Mouse (Mus musculus): ENCODE measurements around the gene Mier2.
A peak's percentile ranks its signal among the peaks of the same experiment; 100 is the strongest.

The Mier2 gene

DNA sequence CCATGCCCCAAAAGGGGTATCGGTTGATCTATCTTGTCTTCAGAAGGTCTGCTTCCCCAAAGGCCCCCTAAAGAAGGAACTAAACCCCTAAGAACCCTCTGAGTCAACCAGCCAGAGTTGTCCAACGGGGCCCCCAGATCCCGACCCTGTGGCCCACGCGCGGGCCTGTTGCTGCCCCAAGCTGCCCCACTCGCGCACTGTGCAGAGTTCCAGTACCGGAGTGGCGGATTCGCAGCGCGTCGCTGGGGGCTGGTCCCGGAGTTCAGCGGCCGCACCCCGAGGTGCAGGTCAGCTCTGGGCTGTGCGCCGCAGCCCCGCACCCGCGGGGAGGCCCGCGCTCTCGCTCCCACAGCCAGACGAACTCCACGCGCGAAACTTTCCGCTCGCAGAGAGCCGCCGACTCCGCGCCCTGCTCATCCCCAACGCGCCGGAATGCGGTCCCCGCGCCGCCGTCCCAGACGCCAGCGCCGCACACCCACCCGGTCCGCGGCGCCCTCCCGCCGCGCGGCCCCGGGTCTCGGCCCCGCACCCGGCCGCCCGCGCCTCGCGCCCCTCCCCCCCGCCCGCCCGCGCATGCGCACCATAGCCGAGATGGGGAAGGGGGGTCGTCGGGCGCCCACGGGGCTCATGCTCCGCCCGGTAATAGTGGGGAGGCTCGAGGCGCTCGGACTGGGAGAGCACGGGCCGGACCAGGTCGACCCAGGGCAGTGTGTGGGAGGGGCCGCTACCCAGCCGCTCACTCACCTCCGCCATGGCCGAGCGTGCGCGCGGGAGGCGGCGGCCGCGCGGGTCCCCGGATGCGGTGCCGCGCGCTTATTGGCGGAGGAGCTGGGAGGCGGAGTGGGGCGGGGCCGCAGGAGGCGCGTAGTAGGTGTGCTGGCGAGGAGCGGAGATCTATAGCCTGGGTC is at the start of gene Mier2:
Gene Mier2 (minus strand): TSS at position 870 of the 908 bp plus-strand sequence.
- peak; percentile 36 for DNase-seq (ENCODE audit: low read depth, low spot score)

DNA sequence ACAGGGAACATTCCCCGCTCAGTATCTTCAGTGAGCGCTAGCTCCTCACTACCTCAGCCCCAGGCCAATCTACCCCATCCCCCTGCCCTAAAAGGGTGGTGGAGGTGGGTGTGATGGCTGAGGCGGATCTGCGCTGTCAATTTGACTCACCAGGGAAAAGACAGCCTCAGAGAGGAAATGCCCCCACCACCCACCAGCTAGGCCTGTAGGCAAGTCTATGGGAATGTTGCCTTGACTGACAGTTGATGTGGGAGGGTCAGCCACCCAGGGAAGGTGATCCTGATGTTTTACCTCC is 42.9 kb upstream of the Mier2 start:
- no peak for DNase-seq (ENCODE audit: low read depth, low spot score)

DNA sequence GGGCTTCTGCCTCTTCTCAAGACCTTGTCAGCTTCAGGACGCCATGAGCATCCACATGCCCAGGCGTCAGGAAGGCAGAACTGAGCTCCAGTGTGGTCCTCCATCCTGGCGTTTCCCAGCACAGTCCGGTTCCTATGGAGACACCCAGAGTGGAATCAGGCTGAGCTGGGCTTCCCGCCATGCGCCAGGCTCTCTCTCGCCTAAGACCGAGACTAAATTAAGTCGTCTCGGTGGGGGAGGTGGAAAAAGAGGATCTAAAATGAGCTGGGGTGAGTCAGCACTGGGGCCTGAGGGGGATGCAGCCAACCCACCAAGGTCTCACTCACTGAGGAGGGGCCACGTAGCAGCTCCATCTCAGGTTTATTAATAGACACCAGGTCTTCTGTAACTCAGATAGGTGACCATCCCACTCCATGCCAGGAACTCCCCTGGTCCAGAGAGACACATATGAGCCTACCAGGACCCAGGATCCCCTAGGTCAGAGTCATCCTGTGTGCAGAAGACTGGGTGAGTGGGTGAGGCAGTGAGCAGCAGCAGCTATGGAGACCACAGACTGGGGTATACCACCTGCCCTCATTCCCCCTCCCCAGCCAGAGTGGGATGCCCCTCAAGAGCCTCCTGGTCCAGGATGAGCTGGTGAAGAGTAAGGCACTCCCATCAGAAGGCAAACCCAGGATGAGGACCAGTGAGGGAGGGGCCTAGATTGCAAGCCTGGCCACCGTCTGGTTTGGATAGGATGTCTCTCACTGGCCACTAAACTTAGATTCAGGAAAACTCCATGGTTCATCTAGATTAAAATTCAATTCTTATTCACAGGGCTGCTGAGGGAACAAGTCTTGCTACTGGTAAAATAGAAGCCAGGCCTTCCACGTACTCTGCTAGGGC is 42.3 kb upstream of the Mier2 start:
- no peak for DNase-seq (ENCODE audit: low read depth, low spot score)

DNA sequence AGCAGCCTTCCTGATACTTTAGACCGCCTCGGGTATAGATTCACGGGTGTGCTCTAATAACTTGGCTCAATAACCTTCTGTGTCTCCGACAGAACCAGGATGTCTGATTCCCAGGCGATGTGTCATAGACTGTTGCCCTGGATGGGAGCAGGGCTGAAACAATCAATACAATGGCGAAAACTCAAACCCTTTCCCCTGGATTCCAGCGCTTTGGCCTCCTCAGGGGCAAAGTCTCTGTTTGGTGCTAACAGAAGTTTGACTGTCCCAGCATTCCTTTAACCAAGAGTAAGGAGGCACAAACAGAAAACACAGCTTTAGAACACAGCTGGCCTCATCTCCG is 40.6 kb upstream of the Mier2 start:
- no peak for DNase-seq (ENCODE audit: low read depth, low spot score)

DNA sequence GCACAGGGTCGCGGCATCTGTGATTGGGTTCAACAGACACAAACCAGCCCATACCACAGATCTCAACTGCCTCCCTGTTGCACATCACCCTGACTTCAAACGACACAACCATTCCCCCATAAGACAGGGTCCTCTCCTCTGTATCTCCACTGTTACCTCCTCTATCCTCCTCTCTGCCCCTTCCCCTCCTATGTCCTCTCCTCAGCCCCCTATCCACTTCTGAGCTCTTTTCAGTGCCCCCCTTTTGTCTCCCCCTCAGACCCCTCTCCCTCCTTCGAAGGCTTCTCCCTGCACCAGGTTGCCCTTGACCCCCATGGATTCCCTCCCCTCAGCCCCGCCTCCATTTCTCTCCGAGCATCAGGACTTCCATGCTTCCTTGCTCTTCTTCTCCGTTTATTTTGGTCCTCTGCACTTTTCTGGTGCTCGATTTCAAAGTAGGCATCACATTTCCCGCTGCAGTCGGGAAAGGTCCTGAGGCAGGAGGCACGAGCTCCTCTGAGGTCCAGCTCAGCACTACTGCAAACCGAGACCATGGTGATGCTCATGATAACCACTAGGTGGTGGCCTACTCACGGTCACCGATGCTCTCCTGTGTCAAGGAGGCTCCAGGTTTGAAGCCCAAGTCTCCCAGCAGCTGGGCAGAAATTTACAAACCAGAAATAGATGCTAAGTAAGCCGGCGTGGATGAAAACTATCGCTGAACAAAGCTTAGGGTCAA is 40.0 kb upstream of the Mier2 start:
- DNase-seq (ENCODE audit: low read depth, low spot score) = peak; percentile 76

DNA sequence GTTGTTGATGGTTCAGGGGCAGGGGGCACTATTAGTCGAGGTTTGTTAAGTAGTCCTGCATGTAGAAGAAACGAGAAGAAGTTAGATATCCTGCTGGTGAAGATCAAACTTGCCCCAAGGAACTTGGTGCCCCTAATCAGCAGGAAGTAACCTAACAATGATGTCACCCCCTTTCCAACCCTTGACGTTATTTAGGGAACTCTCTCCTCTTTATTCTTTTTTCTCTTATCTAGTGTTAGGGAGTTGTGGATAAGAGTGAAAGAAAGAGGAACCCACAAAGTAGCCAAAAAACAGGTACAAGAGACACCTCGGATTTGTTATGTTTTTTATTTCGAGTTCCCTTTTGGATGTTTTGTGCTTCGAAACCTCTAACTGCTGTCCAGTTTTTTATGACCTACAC is 39.1 kb upstream of the Mier2 start:
- DNase-seq (ENCODE audit: low read depth, low spot score) = no peak

DNA sequence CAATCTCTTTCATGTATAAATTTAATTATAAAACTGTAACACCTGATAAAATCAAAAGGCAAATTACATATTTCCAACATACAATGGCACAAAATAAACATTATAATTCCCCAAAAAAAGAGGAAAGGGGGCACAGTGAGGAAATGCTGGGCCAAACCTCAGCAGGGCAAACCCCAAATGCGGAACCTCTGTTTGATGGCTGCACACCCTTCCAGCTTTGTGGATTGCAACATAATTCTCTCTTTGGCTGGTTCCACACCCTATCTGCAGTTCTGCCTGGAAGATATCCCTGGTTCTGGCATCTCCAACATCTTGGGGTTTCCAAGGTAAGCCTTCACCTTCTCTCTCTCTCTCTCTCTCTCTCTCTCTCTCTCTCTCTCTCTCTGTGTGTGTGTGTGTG is 35.7 kb upstream of the Mier2 start:
- no peak for DNase-seq (ENCODE audit: low read depth, low spot score)

DNA sequence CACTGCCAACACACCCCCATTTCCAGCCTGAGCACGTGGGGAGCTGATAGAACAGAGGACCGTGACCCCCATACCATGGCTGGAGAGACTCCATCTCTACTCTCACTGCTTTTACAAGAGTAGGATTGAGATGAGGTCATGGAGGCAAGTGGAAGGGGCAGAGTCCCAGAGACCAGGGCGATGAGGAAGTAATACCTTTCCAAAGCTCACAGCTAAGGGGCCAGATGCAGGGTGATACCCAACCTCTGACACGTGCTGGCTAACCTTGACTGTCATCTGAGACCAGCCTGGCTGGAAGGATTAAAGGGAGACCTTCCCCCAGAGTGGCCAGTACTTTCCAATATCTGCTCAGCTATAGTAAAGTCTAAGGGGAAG is 32.7 kb upstream of the Mier2 start:
- DNase-seq (ENCODE audit: low read depth, low spot score) = no peak

DNA sequence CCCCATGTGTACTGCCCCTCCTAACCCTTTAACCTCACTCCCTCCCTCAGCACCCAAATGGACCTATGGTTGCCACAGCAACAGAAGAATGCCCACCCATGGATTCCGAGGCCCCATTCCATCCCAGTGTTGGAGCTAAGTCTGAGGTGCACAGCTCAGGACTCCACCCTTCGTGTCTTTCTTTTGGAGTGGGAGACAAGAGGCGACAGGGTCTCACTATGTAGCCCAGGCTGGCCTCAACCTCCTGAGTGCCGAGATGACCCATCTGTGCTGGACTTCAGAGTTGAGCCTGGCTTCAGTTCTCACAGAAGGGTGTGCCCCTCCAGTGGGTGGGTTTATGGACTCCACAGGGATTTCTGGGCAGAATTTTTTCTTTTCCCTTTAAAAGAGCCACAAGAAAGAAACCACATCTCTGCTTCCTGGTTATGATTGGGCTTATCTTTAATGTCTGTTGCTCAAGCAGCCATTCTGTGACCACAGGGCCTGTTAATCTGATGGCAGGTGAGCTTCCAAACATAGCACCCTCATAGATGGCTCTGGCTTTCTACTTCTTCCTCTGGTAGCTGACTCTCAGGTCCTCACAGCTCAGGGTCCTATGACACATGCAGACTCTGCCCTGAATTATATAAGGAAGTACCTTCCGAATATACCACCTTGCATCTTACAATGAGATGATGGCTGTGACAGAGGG is 32.2 kb upstream of the Mier2 start, which contains the start of gene Theg:
Gene Theg (minus strand): TSS at position 271 of the 691 bp plus-strand sequence.
- no peak for DNase-seq (ENCODE audit: low read depth, low spot score)

DNA sequence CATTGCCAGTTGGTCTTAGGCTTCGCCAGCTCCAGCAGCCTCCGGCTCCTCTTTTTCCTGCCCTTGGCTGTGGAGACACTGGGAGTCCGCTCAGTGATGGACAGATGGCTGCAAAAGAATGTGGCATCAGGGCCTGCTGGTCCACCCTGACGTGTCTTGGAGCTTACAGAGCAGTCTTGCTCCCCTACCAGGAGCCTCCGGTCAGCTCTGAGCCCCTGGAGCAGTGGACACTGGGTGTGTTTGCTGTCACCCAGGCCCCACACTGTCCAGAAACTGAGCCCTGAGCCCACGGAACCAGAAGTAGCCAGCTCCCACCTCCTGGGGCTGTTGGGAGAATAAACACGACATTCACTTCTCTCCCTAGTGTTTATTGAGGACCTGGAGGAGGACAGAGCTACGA is 31.2 kb upstream of the Mier2 start:
- DNase-seq (ENCODE audit: low read depth, low spot score) = no peak

DNA sequence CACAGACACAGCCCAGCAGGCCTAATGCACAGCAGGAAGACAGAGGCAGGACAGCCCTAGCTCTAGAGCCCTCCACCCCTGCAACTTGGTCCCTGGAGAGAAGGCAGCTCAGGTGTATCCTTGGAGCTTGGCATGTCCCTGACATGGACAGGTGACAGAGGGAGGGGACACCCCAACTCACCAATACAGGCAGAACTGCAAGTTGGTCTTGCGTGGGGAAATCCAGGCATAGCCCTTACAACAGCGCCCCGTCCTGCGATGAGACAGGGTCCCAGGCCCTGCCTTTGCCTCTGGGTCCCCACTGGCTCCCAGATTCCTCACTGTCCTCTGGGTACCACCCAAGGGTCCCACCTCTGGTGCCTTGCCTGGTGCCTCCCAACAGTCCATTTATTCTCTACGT is 30.7 kb upstream of the Mier2 start:
- DNase-seq (ENCODE audit: low read depth, low spot score) = no peak

DNA sequence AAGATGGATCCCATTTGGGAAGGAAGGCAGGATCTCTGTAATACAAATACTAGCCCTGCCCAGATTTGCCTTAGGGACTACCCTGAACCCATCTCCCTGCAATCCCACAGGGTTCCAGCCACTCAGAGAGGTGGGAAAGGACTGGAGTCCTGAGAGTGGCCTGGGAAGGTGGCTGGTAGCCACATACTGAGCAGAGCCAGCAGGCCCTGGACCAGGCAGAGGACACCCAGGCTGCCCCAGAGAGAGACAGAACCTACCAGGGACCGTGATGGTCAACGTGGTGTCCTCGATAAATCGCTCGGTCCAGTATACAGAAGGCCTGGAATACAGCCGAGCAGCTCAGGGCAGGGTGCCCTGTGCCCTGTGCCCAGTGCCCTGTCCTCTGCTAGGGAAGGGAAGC is 30.1 kb upstream of the Mier2 start:
- DNase-seq (ENCODE audit: low read depth, low spot score) = no peak

DNA sequence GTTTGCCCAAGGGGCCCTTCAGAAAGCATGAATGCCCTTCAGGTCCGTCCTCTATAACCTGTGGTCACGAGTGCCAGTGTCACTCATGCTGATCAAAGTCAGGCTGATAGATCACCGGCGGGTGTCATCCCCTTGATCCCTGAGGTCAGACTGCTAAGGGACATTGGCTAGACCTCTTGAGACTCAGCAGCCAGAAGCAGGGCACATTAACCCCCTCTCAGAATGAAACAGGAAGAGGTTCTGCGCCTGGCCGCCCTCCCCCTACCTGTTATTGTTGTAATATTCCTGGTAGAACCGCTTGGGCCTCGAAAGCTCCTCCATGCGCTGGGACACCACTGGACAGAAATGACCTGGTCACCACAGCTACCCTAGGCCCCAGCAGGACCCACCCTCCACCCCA is 29.4 kb upstream of the Mier2 start:
- DNase-seq (ENCODE audit: low read depth, low spot score) = no peak

DNA sequence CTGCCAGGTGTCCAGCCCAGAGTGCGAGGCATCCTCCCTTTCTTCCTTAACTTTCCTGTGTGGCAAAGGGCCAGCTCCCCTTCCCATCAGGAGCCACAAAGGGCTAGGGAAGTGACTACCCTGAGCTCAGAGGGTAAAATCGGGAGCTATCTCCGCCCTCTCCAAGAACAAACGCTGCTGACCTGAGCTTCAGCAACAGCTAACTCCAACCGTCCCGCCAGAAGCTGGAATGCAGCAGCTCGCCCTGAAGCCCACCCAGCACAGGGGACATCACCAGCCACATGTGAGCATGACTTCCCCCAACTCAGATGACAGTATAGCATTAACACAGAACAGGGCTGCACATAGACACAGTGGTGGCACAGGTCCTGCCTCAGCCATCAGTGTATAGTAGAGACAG is 29.0 kb upstream of the Mier2 start:
- DNase-seq (ENCODE audit: low read depth, low spot score) = no peak

DNA sequence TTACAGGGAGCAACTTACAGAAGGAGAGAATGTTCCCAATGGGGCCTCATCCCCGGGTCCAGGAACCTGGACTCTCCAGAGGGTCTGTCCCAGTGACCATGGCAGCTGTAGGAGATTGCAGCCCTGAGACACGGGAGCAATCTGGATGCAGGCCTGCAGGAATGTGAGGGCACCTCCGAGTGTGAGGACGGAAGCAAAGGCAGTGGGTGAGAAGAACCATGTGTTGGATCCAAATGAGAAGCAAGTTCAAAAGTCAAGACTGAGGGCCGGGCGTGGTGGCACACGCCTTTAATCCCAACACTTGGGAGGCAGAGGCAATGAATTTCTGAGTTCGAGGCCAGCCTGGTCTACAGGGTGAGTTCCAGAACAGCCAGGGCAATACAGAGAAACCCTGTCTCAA is 26.5 kb upstream of the Mier2 start:
- no peak for DNase-seq (ENCODE audit: low read depth, low spot score)

DNA sequence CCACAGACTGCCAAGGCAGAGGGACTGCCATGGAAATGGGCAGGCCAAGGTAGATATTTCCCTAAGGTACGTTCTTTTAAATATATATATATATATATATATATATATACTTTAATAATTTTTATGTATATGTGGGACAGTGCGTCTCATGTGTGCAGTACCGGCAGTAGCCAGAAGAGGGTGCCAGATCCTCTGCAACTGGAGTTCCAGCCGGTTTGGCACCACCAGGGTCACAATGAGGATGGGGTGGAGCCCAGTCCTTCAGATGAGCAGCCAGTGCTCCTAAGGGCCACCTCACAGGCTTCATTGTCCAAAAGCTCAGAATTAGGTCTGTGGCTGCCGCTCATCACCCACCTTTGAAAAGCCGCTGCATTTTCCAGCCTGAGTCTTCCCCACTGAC is 25.8 kb upstream of the Mier2 start:
- no peak for DNase-seq (ENCODE audit: low read depth, low spot score)

DNA sequence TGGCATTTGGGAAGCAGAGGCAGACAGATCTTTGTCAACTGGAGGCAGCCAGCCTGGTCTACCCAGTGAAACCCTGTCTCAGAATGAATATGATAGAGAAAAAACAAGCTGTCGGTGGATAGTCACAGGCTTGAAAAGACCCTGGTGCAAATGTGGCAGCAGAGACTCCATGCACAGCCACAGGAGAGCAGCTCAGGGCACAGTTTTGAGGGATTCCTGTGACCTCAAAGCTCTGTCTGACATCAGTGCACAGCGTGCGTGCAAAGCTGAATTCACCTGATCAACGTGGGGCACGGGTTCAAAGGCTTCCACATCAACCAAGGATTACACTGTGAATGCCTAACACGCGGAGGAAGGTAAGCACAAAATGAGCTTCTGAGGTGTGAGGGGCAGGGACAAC is 25.4 kb upstream of the Mier2 start:
- DNase-seq (ENCODE audit: low read depth, low spot score) = no peak

DNA sequence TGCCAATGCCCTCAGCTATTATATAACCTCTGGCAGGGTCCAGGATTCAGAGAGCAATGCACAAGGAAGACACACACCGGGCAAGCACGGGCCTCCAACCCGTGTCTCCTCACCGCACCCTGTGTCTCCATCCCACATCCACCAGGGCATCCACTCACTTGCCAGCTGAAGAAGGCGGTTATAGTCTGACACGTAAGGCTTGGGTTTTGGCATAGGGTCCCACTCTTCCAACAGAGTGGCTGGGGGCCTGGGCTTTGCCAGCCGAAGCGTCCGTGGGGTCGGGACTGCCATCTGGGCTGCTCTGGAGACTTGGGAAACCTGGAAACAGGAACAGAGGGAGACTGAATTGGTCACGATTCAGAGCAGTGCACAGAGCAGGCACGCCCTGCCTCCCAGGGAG is 24.8 kb upstream of the Mier2 start:
- no peak for DNase-seq (ENCODE audit: low read depth, low spot score)

DNA sequence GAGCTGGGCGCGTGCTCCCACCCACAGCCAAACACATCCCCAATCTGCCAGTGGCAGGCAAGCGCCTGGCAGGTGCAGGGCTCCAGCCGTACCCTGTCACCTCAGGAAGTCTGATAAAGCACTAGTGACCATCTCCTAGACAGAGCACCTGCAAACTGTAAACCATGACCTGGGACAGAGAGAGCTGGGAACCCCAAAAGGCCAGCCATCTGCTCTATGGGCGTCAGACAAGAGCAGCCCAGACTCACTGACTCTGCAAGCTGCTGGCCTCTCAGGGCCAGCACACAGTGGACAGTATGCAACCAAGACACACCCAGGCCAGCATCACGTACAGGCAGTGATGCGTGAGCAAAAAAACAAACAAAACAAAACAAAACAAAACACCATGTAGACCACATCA is 23.9 kb upstream of the Mier2 start:
- DNase-seq (ENCODE audit: low read depth, low spot score) = no peak

DNA sequence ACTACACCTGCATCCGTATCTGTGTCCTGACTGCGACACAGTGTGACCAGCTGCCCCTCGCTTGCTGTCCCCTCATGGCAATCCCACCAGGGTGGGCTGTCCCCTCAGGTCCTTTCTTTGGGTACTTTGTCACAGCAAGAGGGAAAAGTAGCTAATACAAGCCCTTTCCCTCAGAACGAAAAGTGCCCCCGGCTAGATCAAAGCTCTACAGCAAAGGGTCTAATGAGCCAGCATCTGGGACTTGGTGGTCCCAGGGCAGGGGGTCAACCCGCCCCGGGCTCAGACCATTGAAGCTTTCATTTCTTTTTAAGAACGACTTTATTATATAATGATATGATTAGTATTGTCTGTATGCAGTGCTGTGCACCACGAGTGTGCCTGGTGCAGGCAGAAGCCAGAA is 23.3 kb upstream of the Mier2 start:
- no peak for DNase-seq (ENCODE audit: low read depth, low spot score)

DNA sequence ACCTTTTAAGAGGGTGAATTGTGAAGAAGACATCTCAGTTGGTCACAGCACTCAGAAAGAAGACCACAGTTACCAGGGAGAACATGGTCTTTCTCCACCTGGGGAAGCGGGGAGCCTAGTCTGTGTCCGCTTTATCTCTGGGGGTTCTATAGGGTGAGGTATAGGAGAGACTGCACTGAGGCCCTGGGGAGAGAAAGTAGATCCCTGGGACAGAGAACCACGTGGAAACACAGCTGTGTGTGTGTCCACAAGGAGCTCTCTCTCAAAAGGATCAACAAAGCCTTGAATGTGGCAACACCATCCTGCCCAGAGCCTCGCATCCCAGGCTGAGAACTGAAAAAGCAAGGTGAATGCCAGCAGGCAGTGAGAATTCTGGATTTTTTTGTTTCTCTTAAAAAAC is 22.4 kb upstream of the Mier2 start:
- no peak for DNase-seq (ENCODE audit: low read depth, low spot score)

DNA sequence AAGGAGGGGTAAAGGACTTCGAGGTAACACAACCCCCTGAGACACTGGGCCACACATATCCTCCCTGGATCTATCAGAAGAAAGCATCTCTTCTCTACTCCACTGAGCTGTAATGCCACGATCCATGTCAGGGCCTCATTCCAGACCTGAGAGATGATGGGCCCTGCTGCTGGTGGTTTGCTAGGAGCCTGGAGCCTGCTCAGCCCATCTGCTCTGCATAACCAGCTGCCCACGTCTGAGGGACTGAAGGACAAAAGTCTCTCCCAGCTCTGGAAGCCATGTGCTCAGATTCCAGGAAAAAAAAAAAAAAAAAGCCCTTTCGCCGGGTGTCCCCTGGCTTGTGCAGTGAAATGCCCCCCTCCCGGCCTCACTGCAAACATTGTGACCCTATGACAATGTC is 20.8 kb upstream of the Mier2 start:
- no peak for DNase-seq (ENCODE audit: low read depth, low spot score)

Measured in skeletal muscle tissue, adult 2 months (tissue).